Mouse (Mus musculus) heart, adult 2 months (tissue): ENCODE results near the gene Rimkla. TPM values are rescaled to one million over a fixed set of nuclear protein-coding genes. Genes with fewer than 3 reads are reported as not detected.
"Not testable (repeated sequence)": the region's sequence is repeated elsewhere in the genome, so short reads cannot be mapped to it uniquely, and the experiment has no call there.

Experiments
- DNase-seq, 2 experiments: peaks; one replicate each; pipeline ENCODE4 v3.0.0; 2021
- H3K27ac ChIP-seq: fragments of 200-600 bp; 2 replicates; pipeline ENCODE4 v1.8.1; 2022
- H3K27me3 ChIP-seq: fragments of 200-500 bp; 2 replicates; pipeline ENCODE4 v1.6.1; 2012; ENCODE audit warnings: mild to moderate bottlenecking, low read length, inconsistent platforms, mixed read lengths; ENCODE audit not compliant: control insufficient read depth, insufficient read depth
- H3K36me3 ChIP-seq: fragments of 200-500 bp; 2 replicates; pipeline ENCODE4 v1.6.1; 2012; ENCODE audit warnings: low read length, inconsistent platforms; ENCODE audit not compliant: control insufficient read depth, insufficient read depth
- H3K4me1 ChIP-seq: fragments of 200-500 bp; 2 replicates; pipeline ENCODE4 v1.6.1; 2011; ENCODE audit warnings: low read length; ENCODE audit not compliant: control insufficient read depth, insufficient read depth
- H3K4me3 ChIP-seq: fragments of 200-600 bp; 2 replicates; pipeline ENCODE4 v1.8.1; 2022
- H3K79me2 ChIP-seq: fragments of 200-500 bp; replicated peaks from 2 replicates; pipeline ENCODE4 v1.6.1; 2012; ENCODE audit warnings: mild to moderate bottlenecking, inconsistent platforms, low read length, moderate library complexity, mixed read lengths; ENCODE audit not compliant: control insufficient read depth, insufficient read depth
- H3K9ac ChIP-seq: fragments of 200-500 bp; 2 replicates; pipeline ENCODE4 v1.6.1; 2012; ENCODE audit warnings: low read depth, mild to moderate bottlenecking, control low read depth, inconsistent platforms, low read length, mixed read lengths
- CTCF ChIP-seq: fragments of 200-600 bp; IDR thresholded peaks from 2 replicates; pipeline ENCODE4 v1.8.1; 2022; ENCODE audit warnings: antibody characterized with exemption, mild to moderate bottlenecking, moderate library complexity
- EP300 ChIP-seq: fragments of 200-500 bp; IDR thresholded peaks from 2 replicates; pipeline ENCODE4 v1.6.1; 2011; ENCODE audit warnings: low read depth, low read length, control low read depth; ENCODE audit not compliant: insufficient read depth
- POLR2A ChIP-seq: fragments of 200-500 bp; IDR thresholded peaks from 2 replicates; pipeline ENCODE4 v1.6.1; 2011; ENCODE audit warnings: mild to moderate bottlenecking, low read depth, low read length, control low read depth; ENCODE audit not compliant: insufficient read depth
- WGBS: fragments of 180-500 bp; shearing (Covaris S2); methylation state at CpG from one replicate; pipeline ENCODE4 v1.1.7; 2018; 5-methylcytosine and 5-hydroxymethylcytosine counted together
- intact Hi-C: fragments of 180-260 bp; cut with DNase I; formaldehyde crosslinking; loops from one replicate; pipeline ENCODE4 v1.15.1; 2025
- long read RNA-seq: library from polyadenylated mRNA; stranded (forward); transcript quantifications from one replicate; pipeline ENCODE4 v2.0.0, GENCODE M21; 2021
- polyA plus RNA-seq: library from polyadenylated mRNA; depleted of rRNA; stranded (reverse); fragments of >200 nt; gene quantifications from 2 replicates; pipeline ENCODE4 v1.2.3, GENCODE M21; 2012; rRNA removed
- total RNA-seq, 2 experiments: library from RNA; stranded (reverse); gene quantifications; 2 replicates each; pipeline ENCODE4 v1.2.3; 2021

Rimkla gene
- total RNA-seq (under 1 TPM; 0.66 to 0.70 TPM), polyA plus RNA-seq (0.56 and 1.1 TPM in 2 replicates)
- long read RNA-seq: 0 reads

GRCm38 (mm10) chr4:119492291-119492932 lies at the start of gene Rimkla:
Rimkla (minus strand) TSS chr4:119492628.
- Histone ChIP-seq H3K4me3 (peak within 1 kb of the TSS; percentile 58), H3K9ac (peak within 1 kb of the TSS; percentile 61), H3K27ac (no peak within 1 kb of the TSS; the same call in 1 of the 2 replicates), H3K4me1 (peaks cover 1% of the 10 kb centered on the region; the same call in 1 of the 2 replicates), H3K79me2 (no peaks in the 10 kb centered on the region), H3K36me3 (no peaks in the 10 kb centered on the region), H3K27me3 (no peaks in the 10 kb centered on the region)
- intact Hi-C loops: no loop called here
- WGBS: 2% methylated on average over 77 of the region's 77 CpGs
- TF ChIP-seq CTCF (no peak), POLR2A (no peak), EP300 (no peak)
- peak; percentile 74 to 78 for DNase-seq

GRCm38 (mm10) chr4:119540533-119540890 lies 48.1 kb upstream of the Rimkla start:
- Histone ChIP-seq H3K36me3 (peaks cover 9% of the 10 kb centered on the region), H3K79me2 (no peaks in the 10 kb centered on the region; the same call in none of the 2 replicates), H3K27me3 (no peaks in the 10 kb centered on the region), H3K27ac (peak overlapping the region; percentile 17; the same call in 1 of the 2 replicates), H3K4me3 (peak overlapping the region; percentile 94), H3K9ac (peak overlapping the region; percentile 97; the same call in 1 of the 2 replicates), H3K4me1 (peaks cover 7% of the 10 kb centered on the region)
- intact Hi-C loops: loop anchor here (5.0 kb wide), 1 partner anchor 192 kb away; the partner anchor contains the start of gene Hivep3
- 4% methylated on average over 10 of the region's 10 CpGs for WGBS
- TF ChIP-seq CTCF: no peak
- TF ChIP-seq POLR2A: no peak
- no peak for TF ChIP-seq EP300
- DNase-seq: no peak

GRCm38 (mm10) chr4:119539836-119540532 lies 47.6 kb upstream of the Rimkla start:
- intact Hi-C loops: loop anchor here (1.0 to 5.0 kb wide), 5 partner anchors 77 to 293 kb away; partner anchors contain the start of genes Hivep3, Ppcs and Zmynd12
- no peak for DNase-seq
- peaks cover 7% of the 10 kb centered on the region for H3K4me1 ChIP-seq
- peak overlapping the region; percentile 97 for H3K9ac ChIP-seq
- peak overlapping the region; percentile 94 for H3K4me3 ChIP-seq
- H3K36me3 ChIP-seq: peaks cover 9% of the 10 kb centered on the region
- peak overlapping the region; percentile 99 for H3K27ac ChIP-seq
- under 1% methylated on average over 62 of the region's 76 CpGs for WGBS
- no peak for TF ChIP-seq CTCF
- H3K79me2 ChIP-seq: no peaks in the 10 kb centered on the region; the same call in none of the 2 replicates
- H3K27me3 ChIP-seq: no peaks in the 10 kb centered on the region

- under 1% methylated on average over 81 of the region's 85 CpGs for WGBS
- DNase-seq: peak; percentile 96 to 97
- intact Hi-C loops: loop anchor here (1.0 to 5.0 kb wide), 4 partner anchors 76 to 292 kb away; partner anchors contain the start of genes Ppcs and Zmynd12
- no peaks in the 10 kb centered on the region for H3K27me3 ChIP-seq
- no peaks in the 10 kb centered on the region; the same call in none of the 2 replicates for H3K79me2 ChIP-seq
- TF ChIP-seq EP300 (peak; percentile 81), CTCF (0 out of 2 replicates have a peak, but pooled peaks have one; percentile 18), POLR2A (peak; percentile 64; the same call in 1 of the 2 replicates)
- peaks cover 7% of the 10 kb centered on the region for H3K4me1 ChIP-seq
- H3K27ac ChIP-seq: peak within 1 kb of the TSS; percentile 99
- H3K36me3 ChIP-seq: peaks cover 7% of the 10 kb centered on the region
- H3K9ac ChIP-seq: peak within 1 kb of the TSS; percentile 97
- peak within 1 kb of the TSS; percentile 94 for H3K4me3 ChIP-seq
Observed at GRCm38 (mm10) chr4:119539031-119539824, 46.8 kb upstream of the Rimkla start, which contains the start of gene Frg2f1. Frg2f1 (minus strand) TSS chr4:119539529.

- Histone ChIP-seq H3K79me2 (no peaks in the 10 kb centered on the region; the same call in none of the 2 replicates), H3K9ac (no peak overlapping the region), H3K27me3 (no peaks in the 10 kb centered on the region), H3K36me3 (peaks cover 7% of the 10 kb centered on the region), H3K27ac (no peak overlapping the region), H3K4me1 (peaks cover 7% of the 10 kb centered on the region), H3K4me3 (no peak overlapping the region)
- intact Hi-C loops: loop anchor here (5.0 kb wide), 2 partner anchors 90 to 290 kb away; no protein-coding TSS in a partner anchor
- WGBS: 92% methylated on average over 4 of the region's 4 CpGs
- no peak for TF ChIP-seq EP300
- no peak for TF ChIP-seq CTCF
- TF ChIP-seq POLR2A: no peak
- no peak for DNase-seq
Observed at GRCm38 (mm10) chr4:119537436-119537835, 45.0 kb upstream of the Rimkla start.

GRCm38 (mm10) chr4:119536615-119537014 lies 44.2 kb upstream of the Rimkla start, which contains the start of gene Foxj3:
Foxj3 (plus strand) TSS chr4:119537004.
- H3K36me3 ChIP-seq, H3K79me2 ChIP-seq, H3K9ac ChIP-seq, H3K4me1 ChIP-seq, H3K27me3 ChIP-seq, DNase-seq, H3K4me3 ChIP-seq, H3K27ac ChIP-seq: not testable (repeated sequence)
- WGBS: 97% methylated on average over 4 of the region's 4 CpGs
- intact Hi-C loops: loop anchor here (5.0 kb wide), 2 partner anchors 91 to 289 kb away; no protein-coding TSS in a partner anchor
